ENCODE assay signal across 32 mouse cellular contexts in the genomic region with DNA sequence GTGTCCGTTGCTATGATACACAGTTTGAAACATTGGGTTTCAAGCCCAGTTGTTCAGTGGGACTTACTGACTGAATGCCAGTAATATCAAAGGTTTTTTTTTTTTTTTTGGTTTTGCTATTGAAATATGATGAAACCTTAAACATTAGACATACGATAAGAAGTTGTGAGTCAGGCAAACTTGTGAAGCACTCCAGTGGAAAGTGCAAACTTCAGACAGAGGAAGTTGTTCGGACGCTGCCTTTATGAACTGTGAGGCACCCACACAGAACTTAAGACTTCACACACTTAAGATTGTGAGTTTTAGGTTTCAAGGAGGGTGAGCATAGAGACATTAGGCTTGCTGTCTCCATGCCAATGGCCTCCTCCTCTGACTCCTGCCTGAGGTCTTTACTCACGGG. TPM values are rescaled to one million over a fixed set of nuclear protein-coding genes. Genes with fewer than 3 reads are reported as not detected.
DNase-seq lines count a peak whose midpoint lies in the region; ATAC-seq and TF ChIP-seq lines count a peak whose summit lies in the region.
"Had no signal": no experiment of that assay in that cellular context is flagged by ENCODE, and none has a peak within 500 bp of the region (broad histone marks: within the 10 kb centered on the region; RNA-seq: fewer than 3 reads in every experiment).

No protein-coding gene starts in this region.

- peak overlapping the region; percentile 78 for H3K27ac ChIP-seq in layer of hippocampus, adult 2 months
- H3K27ac ChIP-seq in lung, embryonic 14.5 days (ENCODE audit: low read depth): no peak overlapping the region
- no peak overlapping the region for H3K27ac ChIP-seq in lung, postnatal 0 days (ENCODE audit: low read length)
- H3K27ac ChIP-seq: embryonic facial prominence, embryonic 13.5 days; embryonic facial prominence, embryonic 15.5 days; forebrain, embryonic 10.5 days; forebrain, embryonic 12.5 days had no signal

- TF ChIP-seq CTCF in layer of hippocampus, adult 2 months (conservative IDR thresholded peaks at IDR 0.05): no peak
- TF ChIP-seq CTCF in lung, embryonic 14.5 days (IDR thresholded peaks at IDR 0.05; ENCODE audit: low read depth): no peak
- no peak for TF ChIP-seq CTCF in lung, postnatal 0 days (IDR thresholded peaks at IDR 0.05)

- no peaks in the 10 kb centered on the region for H3K4me1 ChIP-seq in lung, embryonic 14.5 days (ENCODE audit: insufficient read depth)
- no peaks in the 10 kb centered on the region for H3K4me1 ChIP-seq in lung, postnatal 0 days (ENCODE audit: insufficient read depth, low read depth, low read length)
- H3K4me1 ChIP-seq: embryonic facial prominence, embryonic 13.5 days; embryonic facial prominence, embryonic 15.5 days; forebrain, embryonic 10.5 days; forebrain, embryonic 12.5 days had no signal

- no peaks in the 10 kb centered on the region for H3K36me3 ChIP-seq in lung, embryonic 14.5 days (ENCODE audit: insufficient read depth)
- no peaks in the 10 kb centered on the region for H3K36me3 ChIP-seq in lung, postnatal 0 days (ENCODE audit: insufficient read depth, low read length)
- H3K36me3 ChIP-seq: embryonic facial prominence, embryonic 13.5 days; embryonic facial prominence, embryonic 15.5 days; forebrain, embryonic 10.5 days; forebrain, embryonic 12.5 days; G1E had no signal

- 0 out of 2 replicates have a peak, but pooled peaks have one; percentile 31 for ATAC-seq in lung, embryonic 14.5 days (ENCODE audit: insufficient read depth)
- peak; percentile 61 for ATAC-seq in lung, postnatal 0 days
- ATAC-seq: activated CD4-positive, CD25-positive, alpha-beta regulatory T cell, adult 4 months; CD4-positive, CD25-positive, alpha-beta regulatory T cell, adult 4 months; forebrain, embryonic 14.5 days; forebrain, embryonic 16.5 days; Patski had no signal

- H3K4me2 ChIP-seq in lung, embryonic 14.5 days: no peak overlapping the region
- H3K4me2 ChIP-seq in lung, postnatal 0 days (replicated peaks; ENCODE audit: low read depth, low read length): no peak overlapping the region
- H3K4me2 ChIP-seq: embryonic facial prominence, embryonic 13.5 days; embryonic facial prominence, embryonic 15.5 days; forebrain, embryonic 12.5 days had no signal

- no peak overlapping the region for H3K4me3 ChIP-seq in layer of hippocampus, adult 2 months
- H3K4me3 ChIP-seq in lung, embryonic 14.5 days (ENCODE audit: low read depth, low read length): no peak overlapping the region
- no peak overlapping the region for H3K4me3 ChIP-seq in lung, postnatal 0 days (ENCODE audit: low read depth, low read length)
- H3K4me3 ChIP-seq: embryonic facial prominence, embryonic 13.5 days; embryonic facial prominence, embryonic 15.5 days; erythroblast, embryonic 14.5 days; forebrain, embryonic 10.5 days; forebrain, embryonic 12.5 days had no signal

- TF ChIP-seq EP300 in lung, postnatal 0 days (IDR thresholded peaks at IDR 0.05): no peak

- DNase-seq in layer of hippocampus, adult 2 months (ENCODE audit: low spot score in 2 of 2): no peak
- no peak for DNase-seq in layer of hippocampus, postnatal 25 days (ENCODE audit: extremely low spot score in 1 of 2, low spot score in 1 of 2)
- peak; percentile 14 for DNase-seq in lung, embryonic 14.5 days
- no peak for DNase-seq in lung, postnatal 10 days
- peak; percentile 47 for DNase-seq in lung, postnatal 0 days (ENCODE audit: low spot score)
- no peak for DNase-seq in lung, postnatal 25 days (ENCODE audit: low spot score)
- DNase-seq: adrenal gland, adult 8-10 months; adrenal gland, postnatal 14 days; adrenal gland, postnatal 36 days; B cell, adult 2 months; cerebellum, adult 11 months; cerebellum, adult 18-20 months; cerebellum, adult 8-10 months; cerebellum, adult 9-11 months; cerebellum, postnatal 14 days; cerebellum, postnatal 36 days; embryo, embryonic 11 days had no signal

- no peaks in the 10 kb centered on the region for H3K27me3 ChIP-seq in lung, embryonic 14.5 days (ENCODE audit: insufficient read depth, low read length)
- no peaks in the 10 kb centered on the region for H3K27me3 ChIP-seq in lung, postnatal 0 days (replicated peaks; ENCODE audit: insufficient read depth, low read length)
- H3K27me3 ChIP-seq: CH12.LX; embryonic facial prominence, embryonic 13.5 days; embryonic facial prominence, embryonic 15.5 days; forebrain, embryonic 12.5 days had no signal

- WGBS in lung, embryonic 14.5 days: 53% methylated on average over 5 of the region's 5 CpGs
- 40% methylated on average over 5 of the region's 5 CpGs for WGBS in lung, postnatal 0 days

- no peaks in the 10 kb centered on the region for H3K9me3 ChIP-seq in lung, embryonic 14.5 days (ENCODE audit: low read depth, low read length)
- H3K9me3 ChIP-seq in lung, postnatal 0 days (ENCODE audit: low read length): no peaks in the 10 kb centered on the region
- H3K9me3 ChIP-seq: embryonic facial prominence, embryonic 13.5 days; embryonic facial prominence, embryonic 15.5 days; forebrain, embryonic 10.5 days; forebrain, embryonic 12.5 days; G1E had no signal

- H3K9ac ChIP-seq in lung, embryonic 14.5 days: no peak overlapping the region
- no peak overlapping the region for H3K9ac ChIP-seq in lung, postnatal 0 days (replicated peaks; ENCODE audit: low read depth)
- H3K9ac ChIP-seq: embryonic facial prominence, embryonic 13.5 days; embryonic facial prominence, embryonic 15.5 days; forebrain, embryonic 12.5 days had no signal

RNA-seq across cellular contexts. Expression of a gene that starts 0.5 kb away (rescaled TPM):
- total RNA-seq in layer of hippocampus, adult 2 months (2021): not detected
- total RNA-seq in layer of hippocampus, postnatal 25 days (2021): not detected
- polyA plus RNA-seq in lung, embryonic 14.5 days (2014; fragmentation: Nextera tagmentation; extraction: Ambion mirVana): 0.15 TPM in 1 of 2 replicates, not detected in the other
- 0.12 TPM in 1 of 2 replicates, not detected in the other for polyA plus RNA-seq in lung, postnatal 0 days (2015; fragmentation: Nextera tagmentation; extraction: Ambion mirVana)
- total RNA-seq: adrenal gland, adult 18-20 months; adrenal gland, adult 8-10 months; adrenal gland, postnatal 36 days; CH12.LX; common myeloid progenitor, adult 5-6 weeks; G1E had no signal
- polyA plus RNA-seq: activated CD4-positive, CD25-positive, alpha-beta regulatory T cell, adult 4 months; CD4-positive, CD25-positive, alpha-beta regulatory T cell, adult 4 months; embryonic facial prominence, embryonic 11.5 days; embryonic facial prominence, embryonic 13.5 days; embryonic facial prominence, embryonic 15.5 days; erythroblast, embryonic 14.5 days; forebrain, embryonic 10.5 days; forebrain, embryonic 12.5 days; forebrain, embryonic 14.5 days; forebrain, embryonic 16.5 days; G1E; Patski had no signal

RNA-seq across cellular contexts. Expression of a gene that starts 5.6 kb away (rescaled TPM):
- 10 to 100 TPM; 15.9 to 16.1 TPM for total RNA-seq in layer of hippocampus, adult 2 months (2021)
- total RNA-seq in layer of hippocampus, postnatal 25 days (2021): 10 to 100 TPM; 16.3 to 19.4 TPM
- 3.1 and 3.4 TPM in 2 replicates for polyA plus RNA-seq in lung, embryonic 14.5 days (2014; fragmentation: Nextera tagmentation; extraction: Ambion mirVana)
- polyA plus RNA-seq in lung, postnatal 0 days (2015; fragmentation: Nextera tagmentation; extraction: Ambion mirVana): 0.76 and 1.8 TPM in 2 replicates
- total RNA-seq: CH12.LX; common myeloid progenitor, adult 5-6 weeks; G1E had no signal
- polyA plus RNA-seq: embryonic facial prominence, embryonic 13.5 days; erythroblast, embryonic 14.5 days; G1E had no signal

RNA-seq across cellular contexts. Expression of a gene that starts 49.2 kb away (rescaled TPM):
- 10 to 100 TPM; 19.1 to 19.9 TPM for total RNA-seq in layer of hippocampus, adult 2 months (2021)
- 10 to 100 TPM; 16.8 to 19.8 TPM for total RNA-seq in layer of hippocampus, postnatal 25 days (2021)
- polyA plus RNA-seq in lung, embryonic 14.5 days (2014; fragmentation: Nextera tagmentation; extraction: Ambion mirVana): 15.0 and 15.3 TPM in 2 replicates
- polyA plus RNA-seq in lung, postnatal 0 days (2015; fragmentation: Nextera tagmentation; extraction: Ambion mirVana): 38.6 and 41.7 TPM in 2 replicates

Comparison
In these comparisons a context has a peak if more than half of its experiments do, and no peak if none do; other contexts are left out.
1. DNase-seq: peak in lung, embryonic 14.5 days (single experiment) and lung, postnatal 0 days (single experiment); none in layer of hippocampus, adult 2 months (0 of 2), layer of hippocampus, postnatal 25 days (0 of 2), lung, postnatal 10 days (single experiment) and lung, postnatal 25 days (single experiment).